Mouse (Mus musculus) midbrain, embryonic 11.5 days (tissue): ENCODE results near the gene Gfy. TPM values are rescaled to one million over a fixed set of nuclear protein-coding genes. Genes with fewer than 3 reads are reported as not detected.
"Not testable (repeated sequence)": the region's sequence is repeated elsewhere in the genome, so short reads cannot be mapped to it uniquely, and the experiment has no call there.

Experiments used
- ATAC-seq: fragments of 200-750 bp; cut with Nextera tagmentation; 2 replicates; pipeline ENCODE4 v1.8.0; 2017; ENCODE audit warnings: moderate TSS enrichment, moderate library complexity; ENCODE audit not compliant: low FRiP score
- DNase-seq: peaks from one replicate; pipeline ENCODE4 v3.0.0; 2015; ENCODE audit warnings: low spot score; ENCODE audit errors: missing footprints
- H3K27ac ChIP-seq: fragments of 300-500 bp; sonication (generic); 2 replicates; pipeline ENCODE4 v1.5.1; 2014; ENCODE audit warnings: low read depth, low read length
- H3K27me3 ChIP-seq: fragments of 300-500 bp; sonication (generic); 2 replicates; pipeline ENCODE4 v1.6.1; 2014; ENCODE audit warnings: mild to moderate bottlenecking, low read length, moderate library complexity, mixed read lengths; ENCODE audit not compliant: control insufficient read depth, insufficient read depth
- H3K36me3 ChIP-seq: fragments of 300-500 bp; sonication (generic); 2 replicates; pipeline ENCODE4 v1.6.1; 2014; ENCODE audit warnings: mild to moderate bottlenecking, low read length, moderate library complexity, mixed read lengths; ENCODE audit not compliant: control insufficient read depth, insufficient read depth
- H3K4me1 ChIP-seq: fragments of 300-500 bp; sonication (generic); 2 replicates; pipeline ENCODE4 v1.6.1; 2014; ENCODE audit warnings: low read length; ENCODE audit not compliant: control insufficient read depth, insufficient read depth
- H3K4me2 ChIP-seq: fragments of 300-500 bp; sonication (generic); 2 replicates; pipeline ENCODE4 v1.6.1; 2014; ENCODE audit warnings: mild to moderate bottlenecking, moderate library complexity
- H3K4me3 ChIP-seq: fragments of 300-500 bp; sonication (generic); 2 replicates; pipeline ENCODE4 v1.5.1; 2014; ENCODE audit warnings: low read depth, low read length
- H3K9ac ChIP-seq: fragments of 300-500 bp; sonication (generic); 2 replicates; pipeline ENCODE4 v1.6.1; 2014; ENCODE audit warnings: low read length
- H3K9me3 ChIP-seq: fragments of 300-500 bp; sonication (generic); 2 replicates; pipeline ENCODE4 v1.6.1; 2016; ENCODE audit warnings: low read length; ENCODE audit not compliant: control insufficient read depth
- WGBS: fragments of 180-500 bp; shearing (Covaris S2); extraction: QIAGEN DNeasy Blood & Tissue Kit; methylation state at CpG from one replicate; pipeline ENCODE4 v1.1.7; 2014; 5-methylcytosine and 5-hydroxymethylcytosine counted together
- polyA plus RNA-seq: library from polyadenylated mRNA; unstranded; fragments of >200 nt; fragmentation: Nextera tagmentation; extraction: Ambion mirVana; gene quantifications from 2 replicates; pipeline ENCODE4 v1.2.1, GENCODE M21; 2014

Gfy gene
- polyA plus RNA-seq, 1 experiment from 2014 or later: not detected

DNA sequence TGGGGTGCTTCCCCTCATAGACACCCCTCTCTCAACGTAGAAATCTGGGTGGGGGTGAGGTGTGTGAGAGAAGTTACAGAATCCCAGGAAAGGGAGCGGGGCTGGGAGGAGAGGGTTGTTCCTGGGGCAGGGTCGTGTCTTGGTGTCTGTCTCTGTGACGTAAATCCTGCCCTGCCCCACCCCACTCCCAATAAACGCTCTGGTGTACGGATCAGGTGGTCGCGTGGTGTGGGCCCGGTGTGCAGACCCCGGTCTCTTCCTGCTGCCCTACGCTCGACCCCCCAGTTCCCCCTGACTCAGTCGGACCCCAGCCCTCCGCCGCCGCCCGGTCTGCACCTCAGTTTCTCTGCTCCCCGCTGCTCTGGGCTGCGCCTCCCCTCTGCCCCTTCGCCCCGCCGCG, 3.4 kb downstream of the Gfy start:
- Histone ChIP-seq H3K27ac (no peak overlapping the region), H3K9ac (peak overlapping the region; percentile 20; the same call in 1 of the 2 replicates), H3K27me3 (peaks cover 71% of the 10 kb centered on the region), H3K36me3 (no peaks in the 10 kb centered on the region), H3K4me2 (peak overlapping the region; percentile 25), H3K9me3 (no peaks in the 10 kb centered on the region; the same call in 1 of the 2 replicates), H3K4me3 (peak overlapping the region; percentile 1; the same call in 1 of the 2 replicates), H3K4me1 (peaks cover 7% of the 10 kb centered on the region)
- DNase-seq: no peak
- 2% methylated on average over 23 of the region's 23 CpGs for WGBS
- 0 out of 2 replicates have a peak, but pooled peaks have one; percentile 11 for ATAC-seq

DNA sequence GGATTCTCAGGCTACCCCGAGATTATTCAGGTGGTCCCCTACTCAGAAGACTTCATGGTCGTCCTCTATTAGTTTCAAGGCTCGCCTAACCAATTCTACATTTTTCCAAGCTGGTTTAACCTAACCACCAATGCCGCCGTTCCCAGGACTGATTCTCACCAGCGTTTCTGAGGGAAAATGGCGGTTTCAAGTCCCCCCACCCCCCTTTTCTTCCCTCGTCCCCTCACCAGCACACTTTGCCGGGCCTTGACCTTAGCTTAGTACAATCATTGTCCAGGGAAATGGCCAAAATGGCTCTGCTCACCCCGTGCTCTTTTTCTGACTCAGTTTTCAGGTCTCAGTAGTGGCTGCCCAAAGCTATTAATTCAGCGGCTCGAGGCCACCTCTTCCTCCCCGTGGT, 4.0 kb downstream of the Gfy start:
- no peaks in the 10 kb centered on the region for H3K36me3 ChIP-seq
- no peak overlapping the region for H3K27ac ChIP-seq
- ATAC-seq: no peak
- H3K9ac ChIP-seq: no peak overlapping the region
- peaks cover 7% of the 10 kb centered on the region for H3K4me1 ChIP-seq
- peaks cover 66% of the 10 kb centered on the region for H3K27me3 ChIP-seq
- WGBS: 2% methylated on average over 13 of the region's 13 CpGs
- H3K4me2 ChIP-seq: no peak overlapping the region
- no peak overlapping the region for H3K4me3 ChIP-seq
- DNase-seq: peak; percentile 94
- no peaks in the 10 kb centered on the region; the same call in 1 of the 2 replicates for H3K9me3 ChIP-seq

DNA sequence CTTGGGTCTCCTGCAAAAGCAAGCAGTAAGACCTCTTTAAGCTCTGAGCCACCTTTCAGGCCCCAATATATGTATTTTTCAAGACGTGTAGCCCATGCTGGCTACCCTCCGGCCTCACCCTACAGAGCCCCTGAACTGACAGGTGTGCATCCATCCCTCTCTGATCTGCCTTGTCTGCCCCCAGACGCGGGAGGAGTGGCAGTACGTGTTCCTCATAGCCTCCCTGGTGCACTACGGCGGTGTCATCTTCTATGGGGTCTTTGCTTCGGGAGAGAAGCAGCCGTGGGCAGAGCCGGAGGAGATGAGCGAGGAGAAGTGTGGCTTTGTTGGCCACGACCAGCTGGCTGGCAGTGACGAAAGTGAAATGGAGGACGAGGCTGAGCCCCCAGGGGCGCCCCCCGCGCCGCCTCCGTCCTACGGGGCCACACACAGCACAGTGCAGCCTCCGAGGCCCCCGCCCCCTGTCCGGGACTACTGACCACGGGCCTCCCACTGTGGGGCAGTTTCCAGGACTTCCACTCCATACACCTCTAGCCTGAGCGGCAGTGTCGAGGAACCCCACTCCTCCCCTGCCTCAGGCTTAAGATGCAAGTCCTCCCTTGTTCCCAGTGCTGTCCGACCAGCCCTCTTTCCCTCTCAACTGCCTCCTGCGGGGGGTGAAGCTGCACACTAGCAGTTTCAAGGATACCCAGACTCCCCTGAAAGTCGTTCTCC, 4.6 kb downstream of the Gfy start:
- peak overlapping the region; percentile 23; the same call in 1 of the 2 replicates for H3K4me2 ChIP-seq
- no peak; the same call in 1 of the 2 replicates for ATAC-seq

DNA sequence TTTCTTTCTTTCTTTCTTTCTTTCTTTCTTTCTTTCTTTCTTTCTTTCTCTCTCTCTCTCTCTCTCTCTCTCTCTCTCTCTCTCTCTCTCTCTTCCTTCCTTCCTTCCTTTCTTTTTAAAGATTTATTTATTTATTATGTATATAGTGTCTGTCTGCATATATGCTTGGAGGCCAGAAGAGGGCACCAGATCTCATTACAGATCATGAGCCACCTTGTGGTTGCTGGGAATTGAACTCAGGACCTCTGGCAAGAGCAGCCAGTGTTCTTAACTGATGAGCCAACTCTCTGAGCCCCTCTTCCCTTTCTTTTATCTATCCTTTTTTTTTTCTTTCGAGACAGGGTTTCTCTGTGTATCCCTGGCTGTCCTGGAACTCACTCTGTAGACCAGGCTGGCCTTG, 5.6 kb downstream of the Gfy start:
- not testable (repeated sequence) for DNase-seq, H3K4me1 ChIP-seq, H3K9me3 ChIP-seq, H3K36me3 ChIP-seq, H3K4me3 ChIP-seq, ATAC-seq, H3K9ac ChIP-seq, H3K27ac ChIP-seq, H3K4me2 ChIP-seq
- WGBS: 45% methylated on average over 1 of the region's 1 CpGs
- H3K27me3 ChIP-seq: peaks cover 59% of the 10 kb centered on the region

More for the DNA sequence above, 4.6 kb downstream of the Gfy start:
- Histone ChIP-seq H3K27me3 (peaks cover 60% of the 10 kb centered on the region), H3K9me3 (peaks cover 6% of the 10 kb centered on the region; the same call in 1 of the 2 replicates), H3K36me3 (no peaks in the 10 kb centered on the region), H3K4me1 (peaks cover 7% of the 10 kb centered on the region), H3K4me3 (no peak overlapping the region), H3K27ac (no peak overlapping the region), H3K9ac (no peak overlapping the region)
- WGBS: 3% methylated on average over 29 of the region's 29 CpGs
- DNase-seq: peak; percentile 91

DNA sequence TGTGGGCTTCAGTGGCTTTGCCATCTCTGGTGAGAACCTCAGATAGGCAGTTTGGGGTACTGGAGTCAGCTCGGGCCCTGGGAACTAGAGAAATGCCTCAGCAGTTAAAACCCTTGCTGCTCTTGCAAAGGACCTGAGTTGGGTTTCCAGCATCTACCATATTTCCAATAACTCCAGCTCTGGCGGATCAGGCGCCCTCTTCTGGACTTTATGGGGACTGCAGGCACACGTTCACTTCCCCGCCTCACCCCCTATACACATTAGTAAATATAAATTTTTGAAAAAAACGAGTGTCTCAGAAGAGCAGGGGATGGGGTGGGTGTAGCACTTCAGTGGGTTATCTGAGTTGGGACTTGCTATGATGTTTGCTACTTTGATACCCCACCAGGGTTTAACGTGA, 6.4 kb downstream of the Gfy start:
- H3K4me2 ChIP-seq: no peak overlapping the region
- no peak for ATAC-seq
- peaks cover 59% of the 10 kb centered on the region for H3K27me3 ChIP-seq
- H3K4me1 ChIP-seq: peaks cover 7% of the 10 kb centered on the region
- no peaks in the 10 kb centered on the region for H3K36me3 ChIP-seq
- H3K27ac ChIP-seq: no peak overlapping the region
- H3K9ac ChIP-seq: no peak overlapping the region
- H3K9me3 ChIP-seq: peaks cover 8% of the 10 kb centered on the region; the same call in 1 of the 2 replicates
- no peak overlapping the region for H3K4me3 ChIP-seq
- 61% methylated on average over 7 of the region's 7 CpGs for WGBS
- no peak for DNase-seq

DNA sequence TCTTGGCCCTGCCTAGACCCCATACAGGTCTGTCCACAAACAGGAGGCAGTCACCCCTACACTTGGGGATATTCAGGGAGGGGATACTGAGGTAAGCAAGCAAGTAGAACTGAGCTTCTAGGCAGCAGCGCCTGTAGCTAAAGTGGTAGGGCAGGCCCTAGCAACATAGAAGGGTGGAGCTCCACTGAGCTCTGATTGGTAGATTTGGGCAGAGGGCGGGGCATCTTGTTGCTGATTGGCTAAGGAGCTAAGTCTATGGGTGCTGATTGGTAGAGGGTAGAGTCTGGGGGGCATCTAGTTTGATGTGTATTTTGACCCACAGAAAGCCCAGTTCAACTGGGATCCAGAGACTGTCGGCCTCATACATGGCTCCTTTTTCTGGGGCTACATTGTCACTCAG, 9.9 kb downstream of the Gfy start:
- no peak for ATAC-seq
- no peak for DNase-seq
- H3K4me1 ChIP-seq: no peaks in the 10 kb centered on the region; the same call in none of the 2 replicates
- no peak overlapping the region for H3K4me3 ChIP-seq
- no peak overlapping the region for H3K27ac ChIP-seq
- peaks cover 58% of the 10 kb centered on the region for H3K27me3 ChIP-seq
- 91% methylated on average over 3 of the region's 3 CpGs for WGBS
- no peak overlapping the region for H3K4me2 ChIP-seq
- H3K36me3 ChIP-seq: no peaks in the 10 kb centered on the region
- H3K9ac ChIP-seq: no peak overlapping the region
- peaks cover 8% of the 10 kb centered on the region; the same call in 1 of the 2 replicates for H3K9me3 ChIP-seq

DNA sequence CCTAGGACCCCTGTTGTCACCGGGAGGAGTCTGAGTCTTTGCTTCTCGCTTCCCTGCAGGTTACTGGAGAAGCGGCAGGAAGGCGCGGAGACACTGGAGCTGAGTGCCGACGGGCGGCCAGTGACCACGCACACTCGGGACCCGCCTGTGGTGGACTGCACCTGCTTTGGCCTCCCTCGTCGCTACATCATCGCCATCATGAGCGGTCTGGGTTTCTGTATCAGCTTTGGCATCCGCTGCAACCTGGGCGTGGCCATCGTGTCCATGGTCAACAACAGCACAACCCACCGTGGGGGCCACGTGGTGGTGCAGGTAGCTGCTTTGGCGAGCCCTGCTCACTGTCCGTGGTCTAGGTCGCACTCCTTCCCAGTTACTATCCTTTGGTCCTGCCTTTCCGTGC, 10.7 kb downstream of the Gfy start:
- Histone ChIP-seq H3K4me3 (no peak overlapping the region), H3K4me1 (peaks cover 5% of the 10 kb centered on the region), H3K27me3 (peaks cover 61% of the 10 kb centered on the region), H3K9me3 (peaks cover 8% of the 10 kb centered on the region; the same call in 1 of the 2 replicates), H3K4me2 (no peak overlapping the region), H3K9ac (no peak overlapping the region), H3K27ac (no peak overlapping the region), H3K36me3 (no peaks in the 10 kb centered on the region)
- 3% methylated on average over 24 of the region's 24 CpGs for WGBS
- ATAC-seq: no peak
- DNase-seq: no peak

DNA sequence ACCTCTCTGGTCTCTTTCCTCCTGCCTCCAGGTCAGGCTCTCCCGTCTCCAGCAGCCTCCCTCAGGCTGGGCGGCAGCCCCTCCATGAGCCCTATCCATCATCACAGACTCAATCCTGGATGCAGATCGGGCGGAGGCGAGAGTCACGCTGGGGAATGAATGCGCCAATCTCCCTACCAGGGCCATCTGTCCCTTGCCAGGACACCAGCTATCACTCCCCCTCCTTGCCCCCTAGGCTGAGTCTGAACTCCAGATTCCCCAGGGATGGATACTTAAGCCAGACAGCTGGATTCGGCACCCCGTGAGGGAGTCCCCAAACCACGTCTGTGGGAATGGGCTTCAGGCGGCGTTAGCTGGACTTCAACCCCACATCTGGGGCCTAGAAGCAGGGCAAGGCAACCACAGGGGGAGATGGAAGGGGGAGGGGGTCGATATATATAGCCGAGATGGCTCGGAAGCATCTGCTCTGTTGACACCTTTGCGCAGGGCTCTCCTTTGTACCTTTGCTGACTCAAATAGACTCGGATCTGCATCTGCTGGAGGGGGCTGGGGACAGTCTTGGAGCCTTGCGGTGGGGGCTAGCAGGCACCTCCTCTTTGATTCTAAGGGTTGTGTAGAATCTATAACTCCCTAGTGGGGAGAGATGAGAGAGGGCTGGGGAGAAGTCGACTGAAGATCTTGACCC, 11.5 kb downstream of the Gfy start:
- no peaks in the 10 kb centered on the region for H3K36me3 ChIP-seq
- H3K4me1 ChIP-seq: peaks cover 5% of the 10 kb centered on the region
- no peak overlapping the region for H3K27ac ChIP-seq
- no peak overlapping the region for H3K9ac ChIP-seq
- WGBS: 1% methylated on average over 19 of the region's 19 CpGs
- H3K9me3 ChIP-seq: peaks cover 8% of the 10 kb centered on the region; the same call in 1 of the 2 replicates
- ATAC-seq (no peak), DNase-seq (no peak)
- no peak overlapping the region for H3K4me3 ChIP-seq
- H3K27me3 ChIP-seq: peaks cover 68% of the 10 kb centered on the region
- H3K4me2 ChIP-seq: no peak overlapping the region

DNA sequence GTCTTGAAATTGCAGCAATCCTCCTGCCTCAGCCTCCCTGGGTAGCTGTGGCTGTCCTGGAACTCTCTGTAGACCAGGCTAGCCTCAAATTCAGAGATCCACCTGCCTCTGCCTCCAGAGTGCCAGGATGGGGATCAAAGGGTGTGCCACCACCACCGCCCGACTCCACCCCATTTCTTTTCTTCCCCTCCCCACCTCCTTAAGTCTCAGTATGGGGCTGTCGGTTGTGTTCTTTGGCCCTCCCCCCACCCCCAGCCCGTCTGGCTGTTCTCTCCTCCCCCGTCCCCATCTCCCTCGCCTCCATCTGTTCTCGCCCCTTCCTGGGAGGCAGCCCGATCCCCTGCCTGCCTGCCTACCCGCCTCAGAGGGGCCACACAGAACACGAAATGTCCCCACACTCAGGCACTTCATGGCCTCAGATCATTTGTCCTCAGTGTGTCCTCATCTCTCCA, 12.4 kb downstream of the Gfy start:
- H3K27ac ChIP-seq: no peak overlapping the region

More for the DNA sequence above, 12.4 kb downstream of the Gfy start:
- peaks cover 8% of the 10 kb centered on the region; the same call in 1 of the 2 replicates for H3K9me3 ChIP-seq
- H3K36me3 ChIP-seq: no peaks in the 10 kb centered on the region
- 23% methylated on average over 9 of the region's 10 CpGs for WGBS
- H3K4me1 ChIP-seq: peaks cover 5% of the 10 kb centered on the region
- H3K4me3 ChIP-seq: no peak overlapping the region
- no peak for DNase-seq
- peaks cover 72% of the 10 kb centered on the region for H3K27me3 ChIP-seq
- H3K4me2 ChIP-seq: no peak overlapping the region
- ATAC-seq: no peak
- no peak overlapping the region for H3K9ac ChIP-seq
